Mouse (Mus musculus): ENCODE measurements around the gene Chrm4.

Chrm4 gene

GRCm38 (mm10) chr2:91963443-91963932, 36.4 kb downstream of the Chrm4 start:
- peak; percentile 94 to 99 for DNase-seq (ENCODE audit: low spot score in 2 of 2)

- DNase-seq (ENCODE audit: low spot score in 2 of 2) = peak in 1 of 2 experiments; percentile 62
Observed at GRCm38 (mm10) chr2:91964610-91965204, 37.7 kb downstream of the Chrm4 start.

- DNase-seq (ENCODE audit: low spot score in 2 of 2) = peak; percentile 74 to 85
Observed at GRCm38 (mm10) chr2:91965417-91965816, 38.4 kb downstream of the Chrm4 start.

GRCm38 (mm10) chr2:91966367-91966766, 39.3 kb downstream of the Chrm4 start:
- DNase-seq (ENCODE audit: low spot score in 2 of 2) = peak in 1 of 2 experiments; percentile 59

GRCm38 (mm10) chr2:91967962-91968361, 40.9 kb downstream of the Chrm4 start:
- no peak for DNase-seq (ENCODE audit: low spot score in 2 of 2)

GRCm38 (mm10) chr2:91971231-91972097, 44.4 kb downstream of the Chrm4 start:
- no peak for DNase-seq (ENCODE audit: low spot score in 2 of 2)

GRCm38 (mm10) chr2:91972121-91972566, 45.1 kb downstream of the Chrm4 start:
- DNase-seq (ENCODE audit: low spot score in 2 of 2) = no peak

- no peak for DNase-seq (ENCODE audit: low spot score in 2 of 2)
Observed at GRCm38 (mm10) chr2:91973416-91974135, 46.5 kb downstream of the Chrm4 start.

- no peak for DNase-seq (ENCODE audit: low spot score in 2 of 2)
Observed at GRCm38 (mm10) chr2:91975581-91976541, 48.8 kb downstream of the Chrm4 start, which contains the start of gene Dgkz. Gene Dgkz (minus strand): TSS chr2:91975864.

- no peak for DNase-seq (ENCODE audit: low spot score in 2 of 2)
Observed at GRCm38 (mm10) chr2:91977960-91978359, 50.9 kb downstream of the Chrm4 start.

All from spleen, postnatal 4 days (tissue).